Mouse (Mus musculus) cerebellum, adult 2 months (tissue): ENCODE measurements around the gene Gm7579.

Experiments used
- CTCF ChIP-seq: fragments of 200-500 bp; IDR thresholded peaks from 2 replicates; pipeline ENCODE4 v1.5.1; 2011; ENCODE audit warnings: low read depth, mild to moderate bottlenecking, control low read depth, low read length, moderate library complexity, borderline replicate concordance; ENCODE audit not compliant: insufficient read depth
- POLR2A ChIP-seq: fragments of 200-500 bp; IDR thresholded peaks from 2 replicates; pipeline ENCODE4 v1.6.1; 2011; ENCODE audit warnings: low read length, control low read depth, borderline replicate concordance; ENCODE audit not compliant: insufficient read depth

- TF ChIP-seq POLR2A = no peak
- TF ChIP-seq CTCF = no peak
Observed at GRCm38 (mm10) chr7:142224518-142224917, 12.9 kb downstream of the Gm7579 start.
